Mouse (Mus musculus) stomach, embryonic 16.5 days (tissue): ENCODE measurements around the gene Shroom1. TPM values are rescaled to one million over a fixed set of nuclear protein-coding genes. Genes with fewer than 3 reads are reported as not detected.

ENCODE experiments used
- ATAC-seq: fragments of 200-750 bp; cut with Nextera tagmentation; 2 replicates; pipeline ENCODE4 v1.8.0; 2017; ENCODE audit warnings: moderate number of reproducible peaks, moderate TSS enrichment; ENCODE audit not compliant: insufficient read depth, low FRiP score
- H3K27ac ChIP-seq: fragments of 300-500 bp; sonication (generic); 2 replicates; pipeline ENCODE4 v1.5.1; 2014; ENCODE audit warnings: low read length
- H3K27me3 ChIP-seq: fragments of 300-500 bp; sonication (generic); 2 replicates; pipeline ENCODE4 v1.6.1; 2014; ENCODE audit warnings: low read length, control low read depth, mixed read lengths; ENCODE audit not compliant: control insufficient read depth, insufficient read depth
- H3K36me3 ChIP-seq: fragments of 300-500 bp; sonication (generic); 2 replicates; pipeline ENCODE4 v1.6.1; 2014; ENCODE audit warnings: low read length; ENCODE audit not compliant: control insufficient read depth, insufficient read depth
- H3K4me1 ChIP-seq: fragments of 300-500 bp; sonication (generic); 2 replicates; pipeline ENCODE4 v1.6.1; 2014; ENCODE audit warnings: low read length, control low read depth, mixed read lengths; ENCODE audit not compliant: control insufficient read depth, insufficient read depth
- H3K4me2 ChIP-seq: fragments of 300-500 bp; sonication (generic); 2 replicates; pipeline ENCODE4 v1.6.1; 2014; ENCODE audit warnings: low read depth, low read length, mixed read lengths
- H3K4me3 ChIP-seq: fragments of 300-500 bp; sonication (generic); replicated peaks from 2 replicates; pipeline ENCODE4 v1.5.1; 2014; ENCODE audit warnings: mild to moderate bottlenecking, low read length
- H3K9ac ChIP-seq: fragments of 300-500 bp; sonication (generic); 2 replicates; pipeline ENCODE4 v1.6.1; 2014; ENCODE audit warnings: low read length
- H3K9me3 ChIP-seq: fragments of 300-500 bp; sonication (generic); replicated peaks from 2 replicates; pipeline ENCODE4 v1.6.1; 2016; ENCODE audit warnings: low read length, control low read depth; ENCODE audit not compliant: control insufficient read depth
- WGBS: fragments of 180-500 bp; shearing (Covaris S2); extraction: QIAGEN DNeasy Blood & Tissue Kit; methylation state at CpG from one replicate; pipeline ENCODE4 v1.1.7; 2014; 5-methylcytosine and 5-hydroxymethylcytosine counted together
- polyA plus RNA-seq: library from polyadenylated mRNA; unstranded; fragments of >200 nt; fragmentation: Nextera tagmentation; extraction: Ambion mirVana; gene quantifications from 2 replicates; pipeline ENCODE4 v1.2.1, GENCODE M21; 2015

Gene Shroom1
- polyA plus RNA-seq, 1 experiment from 2014 or later = 1.8 TPM

- ATAC-seq = no peak
- Histone ChIP-seq H3K9me3 (no peaks in the 10 kb centered on the region), H3K27ac (no peak overlapping the region), H3K9ac (no peak overlapping the region), H3K4me3 (no peak overlapping the region), H3K4me2 (no peak overlapping the region), H3K36me3 (no peaks in the 10 kb centered on the region), H3K27me3 (peaks cover 35% of the 10 kb centered on the region), H3K4me1 (peaks cover 15% of the 10 kb centered on the region)
- 70% methylated on average over 4 of the region's 4 CpGs for WGBS
Measured at GRCm38 (mm10) chr11:53481088-53481730, 24.2 kb downstream of the Shroom1 start.

DNA sequence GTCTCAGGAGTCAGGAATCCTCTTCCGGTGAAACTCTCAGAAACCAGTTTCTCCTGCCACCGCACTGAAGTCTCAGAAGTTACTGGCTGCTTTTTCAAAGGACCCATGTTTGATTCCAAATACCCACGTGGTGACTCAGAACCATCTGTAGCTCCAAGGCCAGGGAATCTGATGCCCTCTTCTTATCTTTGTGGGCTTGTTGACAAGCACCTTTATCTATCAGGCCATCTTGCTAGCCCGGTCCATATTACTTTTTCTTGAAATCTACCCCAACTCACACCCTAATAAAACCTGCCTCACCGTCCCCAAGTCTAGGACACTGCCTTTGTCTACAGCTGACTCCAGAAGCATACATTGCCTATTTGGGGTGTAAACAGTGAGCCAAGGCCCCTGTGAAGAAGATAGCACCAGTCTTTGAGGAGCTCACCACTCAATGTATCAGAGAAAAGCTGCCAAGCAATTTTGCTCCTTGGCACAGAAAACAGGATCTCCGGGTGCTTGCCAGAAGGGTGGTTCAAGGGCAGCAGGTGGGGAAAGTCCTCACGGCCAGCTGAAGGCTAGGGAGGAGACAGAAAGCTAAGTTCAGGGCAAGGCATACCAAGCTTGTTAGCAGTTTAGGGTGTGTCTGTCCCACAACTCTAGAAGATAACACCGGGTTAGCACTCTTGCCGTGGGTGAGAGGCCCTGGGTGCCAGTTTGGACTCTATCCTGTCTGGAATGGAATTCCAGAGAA, 26.3 kb downstream of the Shroom1 start:
- ATAC-seq = peak; percentile 66
- H3K36me3 ChIP-seq = no peaks in the 10 kb centered on the region
- peak overlapping the region; percentile 50; the same call in 1 of the 2 replicates for H3K27ac ChIP-seq
- H3K4me1 ChIP-seq = peaks cover 21% of the 10 kb centered on the region
- H3K9me3 ChIP-seq = no peaks in the 10 kb centered on the region
- no peak overlapping the region for H3K9ac ChIP-seq
- peaks cover 23% of the 10 kb centered on the region for H3K27me3 ChIP-seq
- no peak overlapping the region for H3K4me3 ChIP-seq
- H3K4me2 ChIP-seq = no peak overlapping the region
- 48% methylated on average over 9 of the region's 9 CpGs for WGBS

- Histone ChIP-seq H3K4me1 (peaks cover 6% of the 10 kb centered on the region; the same call in 1 of the 2 replicates), H3K27me3 (0 out of 2 replicates have a peak, but pooled peaks cover 2% of the 10 kb centered on the region), H3K27ac (no peak overlapping the region), H3K9me3 (no peaks in the 10 kb centered on the region), H3K4me2 (no peak overlapping the region), H3K36me3 (no peaks in the 10 kb centered on the region), H3K9ac (no peak overlapping the region), H3K4me3 (no peak overlapping the region)
- 44% methylated on average over 3 of the region's 3 CpGs for WGBS
- no peak for ATAC-seq
Measured at GRCm38 (mm10) chr11:53485719-53486118, 28.7 kb downstream of the Shroom1 start.

DNA sequence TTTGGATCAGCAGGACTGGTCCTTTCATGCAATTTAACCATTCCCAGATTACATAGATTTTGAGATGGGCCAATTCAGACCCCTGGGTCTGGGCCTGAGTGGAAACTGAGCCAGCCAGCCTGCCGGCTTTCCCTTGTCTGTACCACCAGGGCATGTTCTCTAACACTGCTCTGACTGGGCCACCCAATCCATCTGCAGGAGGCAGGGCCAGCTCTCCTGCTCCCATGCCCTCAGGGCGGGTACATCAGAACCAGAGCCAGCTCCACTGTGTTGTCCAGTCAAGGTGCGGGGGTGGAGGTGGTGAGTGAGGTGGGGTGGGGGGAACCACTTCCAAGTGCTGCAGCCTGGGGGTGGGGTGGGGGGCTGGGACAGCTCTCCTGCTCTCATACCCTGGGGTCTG, 29.3 kb downstream of the Shroom1 start:
- no peak overlapping the region for H3K4me2 ChIP-seq
- H3K4me1 ChIP-seq = peaks cover 6% of the 10 kb centered on the region; the same call in 1 of the 2 replicates
- H3K4me3 ChIP-seq = no peak overlapping the region
- 0 out of 2 replicates have a peak, but pooled peaks cover 2% of the 10 kb centered on the region for H3K27me3 ChIP-seq
- H3K9me3 ChIP-seq = no peaks in the 10 kb centered on the region
- H3K9ac ChIP-seq = no peak overlapping the region
- WGBS = 65% methylated on average over 3 of the region's 3 CpGs
- ATAC-seq = no peak
- no peaks in the 10 kb centered on the region for H3K36me3 ChIP-seq
- no peak overlapping the region for H3K27ac ChIP-seq

- 8% methylated on average over 27 of the region's 27 CpGs for WGBS
- H3K9ac ChIP-seq = no peak overlapping the region; the same call in 1 of the 2 replicates
- peak; percentile 75; the same call in 1 of the 2 replicates for ATAC-seq
Measured at GRCm38 (mm10) chr11:53486822-53487594, 30.0 kb downstream of the Shroom1 start.

GRCm38 (mm10) chr11:53489007-53489406, 32.0 kb downstream of the Shroom1 start:
- 96% methylated on average over 5 of the region's 5 CpGs for WGBS
- Histone ChIP-seq H3K27me3 (0 out of 2 replicates have a peak, but pooled peaks cover 2% of the 10 kb centered on the region), H3K36me3 (no peaks in the 10 kb centered on the region)

More at GRCm38 (mm10) chr11:53486822-53487594, 30.0 kb downstream of the Shroom1 start:
- Histone ChIP-seq H3K27ac (no peak overlapping the region), H3K27me3 (0 out of 2 replicates have a peak, but pooled peaks cover 2% of the 10 kb centered on the region), H3K4me2 (peak overlapping the region; percentile 29), H3K4me3 (peak overlapping the region; percentile 15), H3K9me3 (no peaks in the 10 kb centered on the region), H3K4me1 (peaks cover 6% of the 10 kb centered on the region; the same call in 1 of the 2 replicates), H3K36me3 (no peaks in the 10 kb centered on the region)

DNA sequence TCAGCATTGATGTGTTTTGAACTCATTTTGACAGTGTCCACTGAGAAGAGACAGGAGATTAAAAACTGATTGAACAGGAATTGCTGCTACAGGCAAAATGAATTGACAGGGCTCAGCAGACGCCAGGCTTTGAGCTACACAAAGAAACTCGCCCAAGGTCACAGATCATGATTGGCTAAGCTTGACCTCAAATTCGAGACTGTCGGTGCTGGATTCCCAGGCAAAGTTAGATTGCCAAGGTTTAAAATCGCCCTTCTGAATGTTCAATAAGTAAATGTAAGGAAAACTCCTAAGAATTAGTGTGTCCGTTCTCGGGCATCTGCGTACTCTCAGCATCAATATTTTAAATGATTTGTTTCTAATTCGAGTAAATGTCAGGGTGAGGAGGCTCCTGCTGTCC, 32.4 kb downstream of the Shroom1 start:
- H3K36me3 ChIP-seq = no peaks in the 10 kb centered on the region
- 79% methylated on average over 9 of the region's 9 CpGs for WGBS
- H3K27ac ChIP-seq = no peak overlapping the region
- H3K9ac ChIP-seq = no peak overlapping the region
- H3K9me3 ChIP-seq = no peaks in the 10 kb centered on the region
- ATAC-seq = no peak
- H3K4me2 ChIP-seq = no peak overlapping the region
- H3K4me1 ChIP-seq = peaks cover 6% of the 10 kb centered on the region; the same call in 1 of the 2 replicates
- 0 out of 2 replicates have a peak, but pooled peaks cover 2% of the 10 kb centered on the region for H3K27me3 ChIP-seq
- no peak overlapping the region for H3K4me3 ChIP-seq

More at GRCm38 (mm10) chr11:53489007-53489406, 32.0 kb downstream of the Shroom1 start:
- ATAC-seq = no peak
- H3K4me2 ChIP-seq = no peak overlapping the region
- no peak overlapping the region for H3K4me3 ChIP-seq
- peaks cover 6% of the 10 kb centered on the region; the same call in 1 of the 2 replicates for H3K4me1 ChIP-seq
- no peaks in the 10 kb centered on the region for H3K9me3 ChIP-seq
- no peak overlapping the region for H3K27ac ChIP-seq
- no peak overlapping the region for H3K9ac ChIP-seq

GRCm38 (mm10) chr11:53491954-53492401, 35.0 kb downstream of the Shroom1 start:
- H3K27ac ChIP-seq = no peak overlapping the region
- peaks cover 3% of the 10 kb centered on the region; the same call in 1 of the 2 replicates for H3K4me1 ChIP-seq
- no peak for ATAC-seq
- H3K9ac ChIP-seq = no peak overlapping the region
- 42% methylated on average over 8 of the region's 8 CpGs for WGBS
- no peaks in the 10 kb centered on the region for H3K9me3 ChIP-seq
- H3K4me2 ChIP-seq = no peak overlapping the region
- H3K4me3 ChIP-seq = no peak overlapping the region
- 0 out of 2 replicates have a peak, but pooled peaks cover 2% of the 10 kb centered on the region for H3K27me3 ChIP-seq
- no peaks in the 10 kb centered on the region for H3K36me3 ChIP-seq
